Mouse (Mus musculus): Measurements from ENCODE around the gene AF366264. TPM values are rescaled to one million over a fixed set of nuclear protein-coding genes. Genes with fewer than 3 reads are reported as not detected.
A peak's percentile ranks its signal among the peaks of the same experiment; 100 is the strongest.

AF366264 gene
- polyA plus RNA-seq, 1 experiment from 2014 or later: not detected

GRCm38 (mm10) chr8:13785250-13785763, 52.9 kb downstream of the AF366264 start, which contains the start of gene Upf3a:
Gene Upf3a (plus strand): TSS chr8:13785615.
- WGBS: under 1% methylated on average over 45 of the region's 47 CpGs
- H3K9me3 ChIP-seq (replicated peaks; ENCODE audit: control insufficient read depth, low read length): no peaks in the 10 kb centered on the region
- H3K9ac ChIP-seq (ENCODE audit: low read length): peak within 1 kb of the TSS; percentile 97
- H3K27ac ChIP-seq (ENCODE audit: low read depth, low read length): peak within 1 kb of the TSS; percentile 98
- peak within 1 kb of the TSS; percentile 73 for H3K4me2 ChIP-seq (ENCODE audit: low read length)
- DNase-seq (ENCODE audit: low spot score) (peak; percentile 98), ATAC-seq (peak; percentile 95)
- peaks cover 42% of the 10 kb centered on the region for H3K36me3 ChIP-seq (ENCODE audit: control insufficient read depth, insufficient read depth, low read length)
- H3K4me3 ChIP-seq (ENCODE audit: low read depth, low read length): peak within 1 kb of the TSS; percentile 64
- H3K4me1 ChIP-seq (ENCODE audit: control insufficient read depth, insufficient read depth, low read length): peaks cover 10% of the 10 kb centered on the region; the same call in 1 of the 2 replicates
- no peaks in the 10 kb centered on the region for H3K27me3 ChIP-seq (replicated peaks; ENCODE audit: control insufficient read depth, insufficient read depth, low read length)

Other genes with a start within 250 kb of the AF366264 start
- 17.3 and 22.3 TPM in 2 replicates for gene Rasa3, start 160.8 kb downstream of the AF366264 start, polyA plus RNA-seq (2014; fragmentation: Nextera tagmentation; extraction: Ambion mirVana)
- 1.1 TPM in 2 replicates for gene Cfap97d2, start 132.5 kb downstream of the AF366264 start, polyA plus RNA-seq (2014; fragmentation: Nextera tagmentation; extraction: Ambion mirVana)
- gene Cdc16, start 80.7 kb downstream of the AF366264 start, polyA plus RNA-seq (2014; fragmentation: Nextera tagmentation; extraction: Ambion mirVana): 207 and 214 TPM in 2 replicates
- 33.7 and 35.2 TPM in 2 replicates for gene Upf3a, start 52.8 kb downstream of the AF366264 start, polyA plus RNA-seq (2014; fragmentation: Nextera tagmentation; extraction: Ambion mirVana)
- gene Champ1, start 31.3 kb upstream of the AF366264 start, polyA plus RNA-seq (2014; fragmentation: Nextera tagmentation; extraction: Ambion mirVana): 53.2 and 54.9 TPM in 2 replicates
- 105 and 114 TPM in 2 replicates for gene Coprs, start 51.9 kb upstream of the AF366264 start, polyA plus RNA-seq (2014; fragmentation: Nextera tagmentation; extraction: Ambion mirVana)

All from forebrain, embryonic 14.5 days (tissue).